Mouse (Mus musculus): ENCODE data around the gene Tmem135. TPM values are rescaled to one million over a fixed set of nuclear protein-coding genes. Genes with fewer than 3 reads are reported as not detected.
"Not testable (repeated sequence)": the region's sequence is repeated elsewhere in the genome, so short reads cannot be mapped to it uniquely, and the experiment has no call there.

Gene Tmem135
- polyA plus RNA-seq, 1 experiment = 203 TPM

DNA sequence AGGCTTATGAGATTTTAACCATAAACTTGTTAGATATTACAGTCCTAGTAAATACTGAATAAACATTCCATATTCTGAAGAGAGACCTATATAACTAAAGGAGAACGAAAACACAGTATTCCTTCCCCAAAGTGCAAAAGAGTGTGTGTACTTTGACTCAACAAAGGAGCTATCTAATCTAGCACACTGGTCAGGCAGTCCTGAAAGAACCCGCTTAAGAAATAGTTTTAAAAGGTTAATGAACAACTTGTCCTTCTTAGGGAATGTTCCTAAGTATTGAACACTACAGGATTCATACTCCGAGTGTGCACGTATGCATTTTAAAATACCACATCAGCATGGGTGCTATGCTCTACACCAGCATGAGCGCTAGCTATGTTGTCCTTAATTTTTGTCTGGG, 76.3 kb downstream of the Tmem135 start:
- H3K4me1 ChIP-seq (ENCODE audit: control insufficient read depth, insufficient read depth, insufficient read length, low read length) = peaks cover 18% of the 10 kb centered on the region
- WGBS = 33% methylated on average over 5 of the region's 5 CpGs
- no peaks in the 10 kb centered on the region for H3K27me3 ChIP-seq (ENCODE audit: control insufficient read depth, insufficient read depth, low read length)
- TF ChIP-seq CTCF (IDR thresholded peaks at IDR 0.05; ENCODE audit: extremely low read depth, insufficient read length, insufficient replicate concordance, low read depth, low read length) (no peak), POLR2A (IDR thresholded peaks at IDR 0.05; ENCODE audit: low read depth, low read length) (no peak)
- H3K36me3 ChIP-seq (ENCODE audit: control insufficient read depth, insufficient read depth, low read length) = no peaks in the 10 kb centered on the region
- peak overlapping the region; percentile 32; the same call in 1 of the 2 replicates for H3K27ac ChIP-seq (ENCODE audit: insufficient read depth, low read depth, low read length)
- H3K4me3 ChIP-seq (ENCODE audit: low read depth, low read length) = no peak overlapping the region

DNA sequence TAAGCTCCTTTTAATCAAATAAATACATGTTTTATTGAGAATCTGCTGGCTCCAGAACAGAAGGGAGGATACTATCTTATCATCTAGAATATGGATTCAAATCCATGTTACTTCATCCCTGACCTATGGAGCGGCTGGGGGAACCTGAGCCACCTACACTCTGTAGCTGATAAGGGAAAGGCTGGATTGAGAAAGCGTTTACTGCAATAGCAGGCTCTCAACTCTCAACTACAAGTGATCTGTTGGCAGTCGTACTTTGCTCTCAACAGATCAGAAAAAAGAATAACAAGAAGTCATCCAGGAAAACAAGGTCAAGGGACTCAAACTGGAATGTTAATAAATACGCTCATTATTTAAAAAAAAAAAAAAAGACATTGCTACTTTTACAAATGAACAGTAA, 77.3 kb downstream of the Tmem135 start:
- Histone ChIP-seq H3K4me3 (ENCODE audit: low read depth, low read length) (no peak overlapping the region), H3K27ac (ENCODE audit: insufficient read depth, low read depth, low read length) (no peak overlapping the region), H3K36me3 (ENCODE audit: control insufficient read depth, insufficient read depth, low read length) (no peaks in the 10 kb centered on the region), H3K4me1 (ENCODE audit: control insufficient read depth, insufficient read depth, insufficient read length, low read length) (peaks cover 14% of the 10 kb centered on the region), H3K27me3 (ENCODE audit: control insufficient read depth, insufficient read depth, low read length) (no peaks in the 10 kb centered on the region)
- TF ChIP-seq CTCF (IDR thresholded peaks at IDR 0.05; ENCODE audit: extremely low read depth, insufficient read length, insufficient replicate concordance, low read depth, low read length) = no peak
- no peak for TF ChIP-seq POLR2A (IDR thresholded peaks at IDR 0.05; ENCODE audit: low read depth, low read length)
- WGBS = 21% methylated on average over 4 of the region's 4 CpGs

GRCm38 (mm10) chr7:89326202-89326601, 77.8 kb downstream of the Tmem135 start:
- no peak for TF ChIP-seq POLR2A (IDR thresholded peaks at IDR 0.05; ENCODE audit: low read depth, low read length)
- no peak for TF ChIP-seq CTCF (IDR thresholded peaks at IDR 0.05; ENCODE audit: extremely low read depth, insufficient read length, insufficient replicate concordance, low read depth, low read length)
- H3K27ac ChIP-seq (ENCODE audit: insufficient read depth, low read depth, low read length) = peak overlapping the region; percentile 44
- H3K4me3 ChIP-seq (ENCODE audit: low read depth, low read length) = no peak overlapping the region
- H3K36me3 ChIP-seq (ENCODE audit: control insufficient read depth, insufficient read depth, low read length) = no peaks in the 10 kb centered on the region
- WGBS = 66% methylated on average over 5 of the region's 5 CpGs
- H3K27me3 ChIP-seq (ENCODE audit: control insufficient read depth, insufficient read depth, low read length) = no peaks in the 10 kb centered on the region
- H3K4me1 ChIP-seq (ENCODE audit: control insufficient read depth, insufficient read depth, insufficient read length, low read length) = peaks cover 14% of the 10 kb centered on the region

DNA sequence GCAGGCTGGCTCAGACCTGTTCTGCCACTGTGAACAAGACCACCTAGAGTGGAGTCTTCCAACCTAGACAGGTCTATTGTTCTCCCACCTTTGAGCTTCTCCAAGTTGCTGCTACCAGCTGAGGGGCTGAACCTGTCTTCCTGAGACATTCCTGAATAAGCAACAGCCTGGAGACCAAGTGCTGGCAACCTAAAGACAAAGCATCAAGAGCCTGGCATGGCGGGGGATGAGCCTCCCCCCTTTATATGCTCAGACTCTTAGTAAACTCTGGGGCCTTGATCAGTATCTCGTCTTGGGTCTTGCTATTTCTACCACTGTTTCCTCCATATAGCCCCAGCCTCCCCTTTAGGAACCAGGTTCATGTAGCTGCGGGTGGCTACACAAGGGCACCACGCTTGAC, 81.3 kb downstream of the Tmem135 start:
- H3K4me3 ChIP-seq (ENCODE audit: low read depth, low read length); H3K27me3 ChIP-seq (ENCODE audit: control insufficient read depth, insufficient read depth, low read length); H3K36me3 ChIP-seq (ENCODE audit: control insufficient read depth, insufficient read depth, low read length); H3K27ac ChIP-seq (ENCODE audit: insufficient read depth, low read depth, low read length): not testable (repeated sequence)
- 88% methylated on average over 4 of the region's 4 CpGs for WGBS
- H3K4me1 ChIP-seq (ENCODE audit: control insufficient read depth, insufficient read depth, insufficient read length, low read length) = peaks cover 11% of the 10 kb centered on the region; the same call in 1 of the 2 replicates

- Histone ChIP-seq H3K27me3 (ENCODE audit: control insufficient read depth, insufficient read depth, low read length) (no peaks in the 10 kb centered on the region), H3K36me3 (ENCODE audit: control insufficient read depth, insufficient read depth, low read length) (0 out of 2 replicates have a peak, but pooled peaks cover 1% of the 10 kb centered on the region), H3K27ac (ENCODE audit: insufficient read depth, low read depth, low read length) (no peak overlapping the region), H3K4me1 (ENCODE audit: control insufficient read depth, insufficient read depth, insufficient read length, low read length) (peaks cover 2% of the 10 kb centered on the region; the same call in 1 of the 2 replicates), H3K4me3 (ENCODE audit: low read depth, low read length) (no peak overlapping the region)
- 81% methylated on average over 1 of the region's 1 CpGs for WGBS
- TF ChIP-seq POLR2A (IDR thresholded peaks at IDR 0.05; ENCODE audit: low read depth, low read length) (no peak), CTCF (IDR thresholded peaks at IDR 0.05; ENCODE audit: extremely low read depth, insufficient read length, insufficient replicate concordance, low read depth, low read length) (no peak)
Observed at GRCm38 (mm10) chr7:89319351-89319750, 84.7 kb downstream of the Tmem135 start.

DNA sequence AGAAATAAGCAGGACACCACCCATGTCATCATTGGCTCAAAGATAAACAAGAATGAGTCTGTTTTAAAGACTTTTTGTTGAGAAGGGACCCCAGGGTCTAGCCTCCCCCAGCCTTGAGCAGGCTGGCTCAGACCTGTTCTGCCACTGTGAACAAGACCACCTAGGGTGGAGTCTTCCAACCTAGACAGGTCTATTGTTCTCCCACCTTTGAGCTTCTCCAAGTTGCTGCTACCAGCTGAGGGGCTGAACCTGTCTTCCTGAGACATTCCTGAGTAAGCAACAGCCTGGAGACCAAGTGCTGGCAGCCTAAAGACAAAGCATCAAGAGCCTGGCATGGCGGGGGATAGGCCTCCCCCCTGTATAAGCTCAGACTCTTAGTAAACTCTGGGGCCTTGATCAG, 86.9 kb downstream of the Tmem135 start:
- not testable (repeated sequence) for H3K27me3 ChIP-seq (ENCODE audit: control insufficient read depth, insufficient read depth, low read length); H3K36me3 ChIP-seq (ENCODE audit: control insufficient read depth, insufficient read depth, low read length); H3K4me1 ChIP-seq (ENCODE audit: control insufficient read depth, insufficient read depth, insufficient read length, low read length); H3K4me3 ChIP-seq (ENCODE audit: low read depth, low read length); H3K27ac ChIP-seq (ENCODE audit: insufficient read depth, low read depth, low read length)
- whole genome bisulfite sequencing = 100% methylated on average over 1 of the region's 1 CpGs

- no peaks in the 10 kb centered on the region for H3K27me3 ChIP-seq (ENCODE audit: control insufficient read depth, insufficient read depth, low read length)
- WGBS = 69% methylated on average over 3 of the region's 3 CpGs
Observed at GRCm38 (mm10) chr7:89316112-89316511, 87.9 kb downstream of the Tmem135 start.

GRCm38 (mm10) chr7:89311555-89311954, 92.5 kb downstream of the Tmem135 start:
- Histone ChIP-seq H3K27me3 (ENCODE audit: control insufficient read depth, insufficient read depth, low read length) (no peaks in the 10 kb centered on the region), H3K4me3 (ENCODE audit: low read depth, low read length) (no peak overlapping the region), H3K27ac (ENCODE audit: insufficient read depth, low read depth, low read length) (no peak overlapping the region), H3K4me1 (ENCODE audit: control insufficient read depth, insufficient read depth, insufficient read length, low read length) (peaks cover 9% of the 10 kb centered on the region; the same call in 1 of the 2 replicates), H3K36me3 (ENCODE audit: control insufficient read depth, insufficient read depth, low read length) (0 out of 2 replicates have a peak, but pooled peaks cover 5% of the 10 kb centered on the region)
- WGBS = 100% methylated on average over 1 of the region's 1 CpGs
- no peak for TF ChIP-seq CTCF (IDR thresholded peaks at IDR 0.05; ENCODE audit: extremely low read depth, insufficient read length, insufficient replicate concordance, low read depth, low read length)
- TF ChIP-seq POLR2A (IDR thresholded peaks at IDR 0.05; ENCODE audit: low read depth, low read length) = no peak

More at GRCm38 (mm10) chr7:89316112-89316511, 87.9 kb downstream of the Tmem135 start:
- Histone ChIP-seq H3K4me3 (ENCODE audit: low read depth, low read length) (no peak overlapping the region), H3K27ac (ENCODE audit: insufficient read depth, low read depth, low read length) (no peak overlapping the region), H3K4me1 (ENCODE audit: control insufficient read depth, insufficient read depth, insufficient read length, low read length) (peaks cover 2% of the 10 kb centered on the region; the same call in 1 of the 2 replicates), H3K36me3 (ENCODE audit: control insufficient read depth, insufficient read depth, low read length) (0 out of 2 replicates have a peak, but pooled peaks cover 5% of the 10 kb centered on the region)
- TF ChIP-seq CTCF (IDR thresholded peaks at IDR 0.05; ENCODE audit: extremely low read depth, insufficient read length, insufficient replicate concordance, low read depth, low read length) (no peak), POLR2A (IDR thresholded peaks at IDR 0.05; ENCODE audit: low read depth, low read length) (no peak)

All from small intestine, adult 2 months (tissue).